Mouse (Mus musculus): ENCODE results near the gene Lhx3. TPM values are rescaled to one million over a fixed set of nuclear protein-coding genes. Genes with fewer than 3 reads are reported as not detected.

Gene Lhx3
- polyA plus RNA-seq, 1 experiment from 2014 or later = 10.1 TPM

DNA sequence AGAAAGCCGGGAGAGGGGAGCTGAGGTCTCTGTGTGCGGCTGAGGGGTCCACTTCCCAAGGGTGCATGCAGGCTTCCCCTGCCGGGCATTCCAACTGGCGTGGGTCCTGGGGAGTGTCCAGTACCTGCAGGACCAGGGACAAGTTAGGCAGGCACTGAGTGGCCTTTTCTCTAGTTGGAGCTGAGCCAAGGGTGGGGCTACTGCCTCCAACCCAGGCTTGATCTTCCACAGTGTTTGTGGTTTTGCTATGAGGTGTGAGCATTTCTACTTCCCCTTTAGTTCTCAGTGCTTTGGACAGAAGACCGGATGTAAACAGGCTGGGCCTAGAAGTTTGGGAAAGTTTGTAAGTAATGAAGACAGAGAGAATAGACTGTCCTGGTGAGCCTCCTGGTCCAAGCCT, 19.6 kb downstream of the Lhx3 start:
- no peak overlapping the region for H3K27ac ChIP-seq (ENCODE audit: low read depth, low read length)
- ATAC-seq (ENCODE audit: low read depth) = no peak
- no peak overlapping the region for H3K4me2 ChIP-seq (ENCODE audit: low read depth, low read length)

DNA sequence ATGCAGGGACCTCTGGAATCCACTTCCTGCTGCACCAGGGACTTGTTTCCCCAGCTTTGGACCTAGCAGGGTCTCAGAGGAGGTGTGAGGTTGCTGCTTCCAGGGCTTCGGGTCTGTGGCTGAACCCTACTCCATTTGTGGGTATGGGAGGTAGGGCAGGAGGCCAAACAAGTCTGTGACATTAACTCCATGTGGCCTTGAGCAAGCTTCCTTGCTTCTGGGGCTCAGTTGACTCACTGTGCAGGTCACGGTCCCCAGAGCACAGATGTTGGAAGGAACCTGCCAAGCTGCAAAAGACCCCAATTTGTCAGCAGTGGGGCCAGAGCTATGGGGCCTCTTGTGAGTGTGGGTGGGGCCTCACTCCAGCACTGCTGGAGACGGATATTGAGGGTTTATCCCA, 23.7 kb downstream of the Lhx3 start:
- 71% methylated on average over 3 of the region's 3 CpGs for WGBS
- no peak for ATAC-seq (ENCODE audit: low read depth)
- no peak overlapping the region for H3K9ac ChIP-seq (replicated peaks; ENCODE audit: low read depth, low read length)
- no peaks in the 10 kb centered on the region for H3K9me3 ChIP-seq (ENCODE audit: control insufficient read depth, low read length)
- H3K4me3 ChIP-seq (ENCODE audit: low read depth, low read length) = no peak overlapping the region
- H3K36me3 ChIP-seq (ENCODE audit: control insufficient read depth, insufficient read depth, low read length) = no peaks in the 10 kb centered on the region
- H3K27ac ChIP-seq (ENCODE audit: low read depth, low read length) = no peak overlapping the region
- no peaks in the 10 kb centered on the region for H3K27me3 ChIP-seq (ENCODE audit: control insufficient read depth, insufficient read depth, low read length)
- H3K4me1 ChIP-seq (ENCODE audit: control insufficient read depth, insufficient read depth, low read length) = no peaks in the 10 kb centered on the region
- no peak overlapping the region for H3K4me2 ChIP-seq (ENCODE audit: low read depth, low read length)

More for the DNA sequence above, 19.6 kb downstream of the Lhx3 start:
- H3K4me3 ChIP-seq (ENCODE audit: low read depth, low read length) = no peak overlapping the region
- H3K9me3 ChIP-seq (ENCODE audit: control insufficient read depth, low read length) = no peaks in the 10 kb centered on the region
- no peaks in the 10 kb centered on the region for H3K36me3 ChIP-seq (ENCODE audit: control insufficient read depth, insufficient read depth, low read length)
- H3K4me1 ChIP-seq (ENCODE audit: control insufficient read depth, insufficient read depth, low read length) = no peaks in the 10 kb centered on the region
- H3K27me3 ChIP-seq (ENCODE audit: control insufficient read depth, insufficient read depth, low read length) = peaks cover 10% of the 10 kb centered on the region; the same call in 1 of the 2 replicates
- WGBS = 86% methylated on average over 5 of the region's 5 CpGs
- H3K9ac ChIP-seq (replicated peaks; ENCODE audit: low read depth, low read length) = no peak overlapping the region

DNA sequence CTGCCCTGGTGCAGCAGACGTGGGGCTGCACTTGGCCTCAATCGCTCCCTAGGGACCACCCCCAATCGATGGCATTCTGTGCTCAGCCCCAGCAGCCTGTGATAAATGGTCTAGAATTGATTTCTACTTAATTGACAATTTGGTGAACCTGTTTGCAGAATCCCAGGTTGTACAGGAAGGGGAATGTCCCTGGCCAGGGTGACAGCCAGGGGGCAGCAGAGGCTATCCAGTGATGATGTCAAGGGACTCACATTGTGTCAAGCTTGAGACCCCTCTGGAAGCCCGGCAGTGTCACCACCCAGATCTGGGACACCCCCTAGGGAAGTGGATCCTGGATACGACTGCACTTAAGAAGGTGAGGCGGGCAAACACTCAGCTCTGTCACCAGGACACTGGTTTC, 25.4 kb downstream of the Lhx3 start:
- Histone ChIP-seq H3K4me3 (ENCODE audit: low read depth, low read length) (no peak overlapping the region), H3K9ac (replicated peaks; ENCODE audit: low read depth, low read length) (no peak overlapping the region), H3K9me3 (ENCODE audit: control insufficient read depth, low read length) (no peaks in the 10 kb centered on the region), H3K27me3 (ENCODE audit: control insufficient read depth, insufficient read depth, low read length) (no peaks in the 10 kb centered on the region), H3K36me3 (ENCODE audit: control insufficient read depth, insufficient read depth, low read length) (no peaks in the 10 kb centered on the region), H3K27ac (ENCODE audit: low read depth, low read length) (no peak overlapping the region), H3K4me1 (ENCODE audit: control insufficient read depth, insufficient read depth, low read length) (no peaks in the 10 kb centered on the region), H3K4me2 (ENCODE audit: low read depth, low read length) (no peak overlapping the region)
- peak; percentile 49; the same call in 1 of the 2 replicates for ATAC-seq (ENCODE audit: low read depth)
- 17% methylated on average over 6 of the region's 6 CpGs for WGBS

DNA sequence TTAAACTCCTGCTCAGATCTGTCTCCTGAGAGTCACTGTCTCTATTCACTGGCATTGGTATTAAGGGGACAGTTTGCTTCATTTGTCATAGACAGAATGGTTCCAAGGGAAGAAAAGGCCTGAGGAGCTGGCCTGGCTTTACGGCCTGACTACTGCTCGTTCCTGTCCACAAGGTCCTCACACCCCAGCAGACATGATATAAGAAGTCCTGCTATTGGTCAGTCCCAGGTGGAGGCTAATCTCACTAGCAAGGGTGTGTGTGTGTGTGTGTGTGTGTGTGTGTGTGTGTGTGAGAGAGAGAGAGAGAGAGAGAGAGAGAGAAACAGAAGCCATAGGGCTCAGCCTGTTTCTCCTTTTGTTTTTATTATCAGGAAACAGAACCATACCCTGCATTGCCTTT, 30.9 kb downstream of the Lhx3 start:
- Histone ChIP-seq H3K27ac (ENCODE audit: low read depth, low read length) (no peak overlapping the region), H3K27me3 (ENCODE audit: control insufficient read depth, insufficient read depth, low read length) (no peaks in the 10 kb centered on the region), H3K36me3 (ENCODE audit: control insufficient read depth, insufficient read depth, low read length) (no peaks in the 10 kb centered on the region), H3K4me3 (ENCODE audit: low read depth, low read length) (no peak overlapping the region), H3K4me1 (ENCODE audit: control insufficient read depth, insufficient read depth, low read length) (no peaks in the 10 kb centered on the region), H3K9ac (replicated peaks; ENCODE audit: low read depth, low read length) (no peak overlapping the region), H3K4me2 (ENCODE audit: low read depth, low read length) (no peak overlapping the region), H3K9me3 (ENCODE audit: control insufficient read depth, low read length) (no peaks in the 10 kb centered on the region)
- WGBS = 33% methylated on average over 2 of the region's 2 CpGs
- ATAC-seq (ENCODE audit: low read depth) = no peak

DNA sequence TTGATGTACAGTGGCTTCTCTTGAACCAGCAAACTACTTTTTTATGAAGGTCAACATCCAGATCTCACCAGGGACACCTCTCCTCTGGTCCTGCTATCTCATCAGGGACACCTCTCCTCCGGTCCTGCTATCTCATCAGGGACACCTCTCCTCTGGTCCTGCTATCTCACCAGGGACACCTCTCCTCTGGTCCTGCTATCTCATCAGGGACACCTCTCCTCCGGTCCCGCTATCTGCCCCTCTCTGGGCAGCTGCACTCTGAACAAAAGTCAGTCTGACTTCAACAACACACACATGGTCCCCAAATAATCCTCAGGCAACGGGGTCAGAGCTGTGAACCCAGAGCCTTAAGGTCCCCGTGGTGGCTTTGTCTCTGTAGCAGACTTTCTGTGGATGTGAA, 31.4 kb downstream of the Lhx3 start:
- H3K9me3 ChIP-seq (ENCODE audit: control insufficient read depth, low read length) = no peaks in the 10 kb centered on the region
- WGBS = 70% methylated on average over 5 of the region's 5 CpGs
- no peak for ATAC-seq (ENCODE audit: low read depth)

DNA sequence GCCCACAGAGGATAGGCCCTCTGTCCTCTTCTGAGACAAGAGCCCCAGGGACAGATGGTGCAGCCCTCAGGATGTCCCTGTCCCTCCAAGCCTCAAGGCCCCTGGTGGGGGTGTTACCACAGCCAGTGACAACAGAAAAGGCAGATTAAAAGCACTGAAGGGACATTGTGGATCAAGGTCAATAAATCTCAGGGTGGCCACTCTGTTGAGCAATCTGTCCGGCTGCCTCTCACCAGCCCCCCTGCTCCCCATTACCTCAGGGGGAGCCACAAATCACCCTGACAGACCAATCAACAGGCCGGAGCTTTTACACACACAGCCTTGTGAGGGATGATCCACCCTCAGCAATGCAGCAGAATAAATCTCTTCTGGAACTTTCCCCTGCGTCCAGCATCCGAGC, 32.9 kb downstream of the Lhx3 start:
- Histone ChIP-seq H3K4me2 (ENCODE audit: low read depth, low read length) (no peak overlapping the region), H3K4me1 (ENCODE audit: control insufficient read depth, insufficient read depth, low read length) (no peaks in the 10 kb centered on the region), H3K9ac (replicated peaks; ENCODE audit: low read depth, low read length) (0 out of 2 replicates have a peak overlapping the region, but pooled peaks have one; percentile 16), H3K9me3 (ENCODE audit: control insufficient read depth, low read length) (no peaks in the 10 kb centered on the region), H3K27ac (ENCODE audit: low read depth, low read length) (peak overlapping the region; percentile 22), H3K27me3 (ENCODE audit: control insufficient read depth, insufficient read depth, low read length) (no peaks in the 10 kb centered on the region), H3K4me3 (ENCODE audit: low read depth, low read length) (no peak overlapping the region), H3K36me3 (ENCODE audit: control insufficient read depth, insufficient read depth, low read length) (no peaks in the 10 kb centered on the region)
- 0% methylated on average over 4 of the region's 4 CpGs for WGBS
- peak; percentile 56; the same call in 1 of the 2 replicates for ATAC-seq (ENCODE audit: low read depth)

More for the DNA sequence above, 31.4 kb downstream of the Lhx3 start:
- Histone ChIP-seq H3K4me3 (ENCODE audit: low read depth, low read length) (no peak overlapping the region), H3K9ac (replicated peaks; ENCODE audit: low read depth, low read length) (no peak overlapping the region), H3K27me3 (ENCODE audit: control insufficient read depth, insufficient read depth, low read length) (no peaks in the 10 kb centered on the region), H3K4me2 (ENCODE audit: low read depth, low read length) (no peak overlapping the region), H3K36me3 (ENCODE audit: control insufficient read depth, insufficient read depth, low read length) (no peaks in the 10 kb centered on the region), H3K4me1 (ENCODE audit: control insufficient read depth, insufficient read depth, low read length) (no peaks in the 10 kb centered on the region), H3K27ac (ENCODE audit: low read depth, low read length) (no peak overlapping the region)

DNA sequence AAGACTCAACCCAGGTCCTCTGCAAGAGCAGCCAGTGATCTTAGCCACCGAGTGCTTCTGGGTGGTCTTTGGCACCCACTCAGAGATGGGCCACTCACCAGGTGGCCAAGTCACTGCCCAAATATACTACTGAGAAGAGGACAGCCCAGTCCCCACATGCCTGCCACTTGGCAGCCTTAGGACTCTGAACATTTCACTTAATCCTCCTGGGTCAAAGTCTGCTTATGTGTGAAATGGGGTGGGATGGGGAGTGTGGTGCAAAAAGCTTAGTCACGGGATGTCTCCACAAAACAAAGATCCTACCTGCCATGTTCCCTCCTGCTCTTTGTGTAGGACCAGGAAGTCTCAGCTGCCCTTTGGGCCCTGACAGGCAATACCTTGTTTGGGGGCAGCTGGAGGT, 35.9 kb downstream of the Lhx3 start:
- Histone ChIP-seq H3K4me3 (ENCODE audit: low read depth, low read length) (no peak overlapping the region), H3K36me3 (ENCODE audit: control insufficient read depth, insufficient read depth, low read length) (no peaks in the 10 kb centered on the region), H3K4me2 (ENCODE audit: low read depth, low read length) (no peak overlapping the region), H3K9ac (replicated peaks; ENCODE audit: low read depth, low read length) (no peak overlapping the region), H3K27ac (ENCODE audit: low read depth, low read length) (no peak overlapping the region), H3K4me1 (ENCODE audit: control insufficient read depth, insufficient read depth, low read length) (no peaks in the 10 kb centered on the region), H3K27me3 (ENCODE audit: control insufficient read depth, insufficient read depth, low read length) (no peaks in the 10 kb centered on the region), H3K9me3 (ENCODE audit: control insufficient read depth, low read length) (no peaks in the 10 kb centered on the region)
- ATAC-seq (ENCODE audit: low read depth) = no peak
- 90% methylated on average over 2 of the region's 2 CpGs for WGBS

DNA sequence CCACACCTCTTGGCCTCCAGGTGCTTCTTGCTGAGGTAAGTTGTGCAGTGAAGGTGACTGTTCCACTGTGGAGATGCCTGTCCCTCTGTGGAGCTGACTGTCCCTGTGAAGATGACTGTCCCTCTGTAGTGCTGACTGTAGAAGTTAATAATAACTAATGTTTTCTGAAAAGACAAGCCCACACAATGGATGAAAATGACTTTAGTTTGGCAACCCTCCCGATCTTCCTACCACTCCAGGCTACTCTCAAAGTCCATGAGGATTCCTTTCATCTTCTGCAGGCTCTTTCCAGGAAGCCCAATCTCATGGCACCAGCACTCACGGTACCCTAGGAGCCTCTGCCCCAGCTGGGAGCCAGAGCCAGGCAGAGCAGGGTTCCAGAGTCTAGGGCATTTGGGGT, 37.7 kb downstream of the Lhx3 start:
- H3K4me3 ChIP-seq (ENCODE audit: low read depth, low read length) = no peak overlapping the region
- 52% methylated on average over 2 of the region's 2 CpGs for WGBS
- no peaks in the 10 kb centered on the region for H3K9me3 ChIP-seq (ENCODE audit: control insufficient read depth, low read length)
- H3K36me3 ChIP-seq (ENCODE audit: control insufficient read depth, insufficient read depth, low read length) = no peaks in the 10 kb centered on the region
- ATAC-seq (ENCODE audit: low read depth) = no peak
- no peak overlapping the region for H3K4me2 ChIP-seq (ENCODE audit: low read depth, low read length)
- no peaks in the 10 kb centered on the region for H3K4me1 ChIP-seq (ENCODE audit: control insufficient read depth, insufficient read depth, low read length)
- no peak overlapping the region for H3K9ac ChIP-seq (replicated peaks; ENCODE audit: low read depth, low read length)
- no peaks in the 10 kb centered on the region for H3K27me3 ChIP-seq (ENCODE audit: control insufficient read depth, insufficient read depth, low read length)
- H3K27ac ChIP-seq (ENCODE audit: low read depth, low read length) = no peak overlapping the region

DNA sequence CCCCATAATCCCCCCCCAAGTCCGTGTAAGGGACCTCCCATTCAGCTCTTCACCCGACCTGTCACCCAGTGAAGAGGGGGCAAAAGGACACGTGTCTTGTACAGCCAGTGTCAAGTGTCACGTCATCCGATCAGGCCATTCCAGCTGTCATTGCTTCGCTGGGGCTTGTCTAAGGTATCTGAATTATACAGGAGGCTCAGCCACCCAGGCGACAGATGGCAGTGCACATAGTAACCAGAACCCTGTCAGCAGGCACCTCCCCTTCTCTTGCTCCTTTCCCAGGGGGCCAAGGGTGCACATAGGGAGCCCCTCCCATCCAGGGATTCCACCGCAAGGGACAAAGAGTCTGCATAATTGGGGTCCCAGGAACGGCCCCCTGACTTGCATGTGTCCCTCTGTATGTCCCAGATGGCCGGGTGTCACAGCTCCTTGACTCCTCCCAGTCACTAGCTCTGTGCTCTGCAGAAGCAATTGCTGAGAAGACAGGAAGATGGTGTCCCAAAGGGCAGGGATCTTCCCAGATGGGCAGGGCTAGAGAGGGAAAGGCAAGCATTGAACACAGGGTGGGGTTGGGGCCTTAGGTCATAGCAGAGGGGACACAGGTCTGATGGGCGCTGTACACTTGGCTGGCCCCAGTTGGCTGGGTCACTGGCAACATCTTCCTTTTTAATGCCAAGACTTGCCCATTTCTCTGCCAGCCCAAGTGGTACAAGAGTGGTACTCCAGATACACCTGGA, 39.1 kb downstream of the Lhx3 start:
- peak; percentile 44; the same call in 1 of the 2 replicates for ATAC-seq (ENCODE audit: low read depth)
- 20% methylated on average over 11 of the region's 11 CpGs for WGBS
- no peaks in the 10 kb centered on the region for H3K4me1 ChIP-seq (ENCODE audit: control insufficient read depth, insufficient read depth, low read length)

More for the DNA sequence above, 39.1 kb downstream of the Lhx3 start:
- Histone ChIP-seq H3K4me3 (ENCODE audit: low read depth, low read length) (no peak overlapping the region), H3K4me2 (ENCODE audit: low read depth, low read length) (no peak overlapping the region), H3K9ac (replicated peaks; ENCODE audit: low read depth, low read length) (no peak overlapping the region), H3K27ac (ENCODE audit: low read depth, low read length) (no peak overlapping the region), H3K36me3 (ENCODE audit: control insufficient read depth, insufficient read depth, low read length) (no peaks in the 10 kb centered on the region), H3K9me3 (ENCODE audit: control insufficient read depth, low read length) (no peaks in the 10 kb centered on the region), H3K27me3 (ENCODE audit: control insufficient read depth, insufficient read depth, low read length) (no peaks in the 10 kb centered on the region)
